Mouse (Mus musculus) adrenal gland, adult (tissue): Measurements from ENCODE around the gene Golga1.

Experiments
- DNase-seq, 2 experiments: peaks; one replicate each; pipeline ENCODE4 v3.0.0; 2022 to 2023; ENCODE audit warnings: low spot score in 1 of 2; ENCODE audit not compliant: inconsistent age in 2 of 2

The Golga1 gene

GRCm38 (mm10) chr2:38975941-38976805 lies 89.2 kb downstream of the Golga1 start:
- DNase-seq = no peak

DNA sequence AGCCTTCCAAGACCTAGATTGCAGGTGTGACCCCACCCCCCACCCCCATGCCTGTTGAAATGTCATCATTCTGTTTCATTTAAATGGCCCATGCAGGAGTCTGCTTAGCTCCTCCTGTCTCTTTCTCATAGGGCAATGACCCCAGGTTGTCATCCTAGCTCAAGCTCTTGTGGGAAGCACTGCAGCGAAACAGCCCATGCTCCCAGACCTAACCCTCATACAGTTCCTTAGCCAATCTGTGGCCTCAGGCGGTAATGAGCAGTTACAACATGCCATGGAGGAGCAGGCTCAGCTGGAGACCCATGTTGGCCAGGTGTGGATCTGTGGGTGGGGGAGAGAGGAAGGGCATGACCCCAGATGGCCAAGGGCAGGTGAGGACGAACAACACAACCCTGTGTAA lies 90.2 kb downstream of the Golga1 start:
- DNase-seq = no peak

- peak; percentile 64 to 71 for DNase-seq
These were observed 91.2 kb downstream of the Golga1 start for GRCm38 (mm10) chr2:38974171-38974570.

- peak; percentile 71 to 83 for DNase-seq
These were observed 91.6 kb downstream of the Golga1 start for GRCm38 (mm10) chr2:38973701-38974100.

GRCm38 (mm10) chr2:38973223-38973622 lies 92.1 kb downstream of the Golga1 start:
- DNase-seq = peak in 1 of 2 experiments; percentile 53

DNA sequence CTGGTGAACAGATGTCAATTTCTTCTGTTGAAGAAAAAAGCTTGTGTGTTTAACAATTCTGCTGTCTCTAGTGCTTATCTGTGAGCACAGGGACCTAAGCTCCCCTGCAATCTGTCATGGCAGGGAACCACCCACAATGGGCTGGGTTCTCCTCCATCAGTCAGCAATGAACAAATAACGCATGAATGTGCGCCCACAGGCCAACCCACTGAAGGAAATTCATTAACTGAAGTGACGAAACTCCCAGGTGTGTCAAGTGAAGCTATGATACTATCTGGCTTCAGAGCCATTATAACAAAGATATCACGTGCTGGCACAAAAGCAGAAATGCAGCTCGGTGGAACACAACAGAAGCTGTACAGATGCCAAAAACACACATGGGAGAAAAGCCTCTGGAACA lies 95.3 kb downstream of the Golga1 start:
- no peak for DNase-seq

DNA sequence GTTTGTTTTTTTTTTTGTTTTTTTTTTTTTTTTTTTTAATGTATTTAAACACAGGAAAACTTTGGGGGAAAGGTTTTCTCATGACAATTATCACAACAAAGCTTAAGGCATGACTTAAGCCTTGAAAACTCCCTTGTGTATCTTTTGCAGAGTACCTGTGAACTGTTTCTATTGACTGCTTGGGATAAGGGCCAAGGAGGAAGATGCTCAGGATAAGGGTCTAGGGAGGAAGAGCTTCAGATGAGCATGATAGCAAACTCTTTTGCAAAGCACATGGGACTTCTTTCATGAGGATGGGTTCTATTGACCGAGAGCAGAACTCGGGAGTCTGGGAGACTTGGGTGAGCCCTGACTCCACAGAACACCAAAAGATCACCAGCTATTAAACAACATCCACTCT lies 95.7 kb downstream of the Golga1 start:
- no peak for DNase-seq
